Mouse (Mus musculus): ENCODE measurements around the gene Dhx30. TPM values are rescaled to one million over a fixed set of nuclear protein-coding genes. Genes with fewer than 3 reads are reported as not detected.

Dhx30 gene
- polyA plus RNA-seq, 1 experiment from 2014 or later = 117 TPM

GRCm38 (mm10) chr9:110035091-110035490, 82.5 kb downstream of the Dhx30 start:
- H3K27ac ChIP-seq = no peak overlapping the region
- no peaks in the 10 kb centered on the region for H3K9me3 ChIP-seq
- no peak overlapping the region for H3K9ac ChIP-seq
- H3K4me1 ChIP-seq = no peaks in the 10 kb centered on the region
- no peaks in the 10 kb centered on the region for H3K27me3 ChIP-seq
- no peak overlapping the region for H3K4me2 ChIP-seq
- no peak overlapping the region for H3K4me3 ChIP-seq
- peaks cover 62% of the 10 kb centered on the region for H3K36me3 ChIP-seq
- ATAC-seq (ENCODE audit: insufficient number of reproducible peaks, low FRiP score, low TSS enrichment, low read depth) = no peak
- 86% methylated on average over 4 of the region's 4 CpGs for WGBS

Other genes with a start within 250 kb of the Dhx30 start
- 25.4 and 27.1 TPM in 2 replicates for gene Cdc25a, start 242.3 kb downstream of the Dhx30 start, polyA plus RNA-seq (2015; fragmentation: Nextera tagmentation; extraction: Ambion mirVana)
- gene Map4, start 186.4 kb downstream of the Dhx30 start, polyA plus RNA-seq (2015; fragmentation: Nextera tagmentation; extraction: Ambion mirVana) = 67.1 and 80.0 TPM in 2 replicates
- 97.6 and 115 TPM in 2 replicates for gene Smarcc1, start 122 bp downstream of the Dhx30 start, polyA plus RNA-seq (2015; fragmentation: Nextera tagmentation; extraction: Ambion mirVana)
- gene Cspg5, start 126.0 kb upstream of the Dhx30 start, polyA plus RNA-seq (2015; fragmentation: Nextera tagmentation; extraction: Ambion mirVana) = 4.0 and 8.9 TPM in 2 replicates
- 22.9 and 25.9 TPM in 2 replicates for gene Elp6, start 187.3 kb upstream of the Dhx30 start, polyA plus RNA-seq (2015; fragmentation: Nextera tagmentation; extraction: Ambion mirVana)
- gene Scap, start 215.5 kb upstream of the Dhx30 start, polyA plus RNA-seq (2015; fragmentation: Nextera tagmentation; extraction: Ambion mirVana) = 35.0 and 38.8 TPM in 2 replicates